Mouse (Mus musculus): Measurements from ENCODE around the gene Hexim2.
A peak's percentile ranks its signal among the peaks of the same experiment; 100 is the strongest.

The Hexim2 gene

DNA sequence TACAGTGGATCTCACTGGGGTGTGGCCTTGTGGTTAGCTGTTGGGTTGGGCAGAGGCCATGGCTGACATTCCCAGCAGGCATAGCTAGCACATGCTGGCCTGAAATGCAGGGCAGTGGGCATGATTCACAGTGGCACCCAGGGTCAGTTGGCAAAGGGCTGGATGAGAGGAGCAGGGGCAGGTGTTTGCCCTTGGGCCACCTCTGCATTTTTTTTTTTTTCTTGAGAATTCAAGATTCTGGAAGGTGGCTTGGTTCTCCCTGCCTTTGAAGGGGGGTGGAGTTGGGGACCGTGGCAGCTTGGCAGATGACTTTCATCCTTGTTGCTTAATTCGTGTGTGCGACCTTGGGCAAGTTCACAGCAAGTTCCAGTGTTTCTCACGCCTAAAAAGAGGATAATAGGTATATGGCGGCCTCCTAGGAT is 42.2 kb downstream of the Hexim2 start:
- DNase-seq: no peak

DNA sequence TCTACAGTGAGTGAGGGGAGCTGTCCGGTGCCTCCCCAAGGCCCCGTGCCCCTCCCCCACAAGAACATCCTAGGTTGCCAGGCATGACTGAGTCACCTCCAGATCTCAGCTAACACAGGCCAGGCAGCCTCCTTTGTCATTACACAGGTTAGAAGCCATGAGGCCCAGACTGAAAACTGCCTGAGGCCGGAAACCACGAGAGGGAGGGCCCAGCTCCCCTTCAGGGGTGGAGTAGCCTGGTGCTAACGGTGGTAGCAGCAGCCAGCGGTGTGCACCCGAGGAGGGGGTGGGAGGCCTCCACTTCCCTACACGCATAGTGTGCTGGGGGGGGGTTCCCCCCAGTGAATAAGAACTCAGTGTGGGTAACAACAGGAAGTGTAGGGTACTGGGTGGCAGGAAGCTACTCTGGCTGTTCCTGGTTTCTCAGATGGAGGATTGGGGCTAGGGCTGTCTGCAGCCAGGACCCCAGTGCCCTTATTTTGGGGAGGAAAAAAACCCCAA is 42.7 kb downstream of the Hexim2 start:
- DNase-seq: peak; percentile 83

DNA sequence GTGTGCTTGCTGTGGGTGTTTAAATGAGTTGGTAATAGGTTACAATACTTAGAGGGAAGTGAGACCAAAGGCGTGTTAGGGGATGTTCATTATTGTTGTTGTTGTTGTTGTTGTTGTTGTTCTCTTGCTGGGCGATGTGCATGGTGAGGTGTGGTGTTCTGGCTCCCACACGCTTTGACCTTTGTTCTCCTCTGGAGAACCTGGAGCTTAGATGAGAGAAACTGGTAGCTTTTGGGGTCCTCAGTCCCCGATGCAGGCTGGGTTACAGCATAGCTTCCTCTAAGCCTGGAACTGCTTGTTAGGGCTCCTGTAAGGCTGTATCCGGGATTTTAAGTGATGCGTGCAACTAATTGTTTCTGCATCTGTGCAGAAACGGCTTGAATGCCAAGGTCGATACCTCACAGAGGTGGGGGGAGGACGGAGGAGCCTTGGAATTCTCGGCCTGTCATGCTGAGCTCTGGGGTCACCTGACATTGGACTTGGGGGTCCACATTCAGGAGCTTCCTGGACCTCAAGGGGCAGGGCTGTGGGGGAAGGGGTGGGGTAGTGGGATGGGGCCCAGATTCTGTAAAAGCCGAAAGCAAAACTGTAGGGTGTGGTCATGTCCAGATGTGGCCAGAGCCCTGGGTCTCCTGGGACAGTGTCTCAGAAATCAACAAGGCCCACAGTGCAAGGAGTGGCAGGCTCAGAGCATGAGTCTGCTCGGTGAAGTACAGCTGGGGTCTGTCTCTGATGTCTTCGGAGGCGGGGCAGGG is 43.6 kb downstream of the Hexim2 start:
- no peak for DNase-seq

DNA sequence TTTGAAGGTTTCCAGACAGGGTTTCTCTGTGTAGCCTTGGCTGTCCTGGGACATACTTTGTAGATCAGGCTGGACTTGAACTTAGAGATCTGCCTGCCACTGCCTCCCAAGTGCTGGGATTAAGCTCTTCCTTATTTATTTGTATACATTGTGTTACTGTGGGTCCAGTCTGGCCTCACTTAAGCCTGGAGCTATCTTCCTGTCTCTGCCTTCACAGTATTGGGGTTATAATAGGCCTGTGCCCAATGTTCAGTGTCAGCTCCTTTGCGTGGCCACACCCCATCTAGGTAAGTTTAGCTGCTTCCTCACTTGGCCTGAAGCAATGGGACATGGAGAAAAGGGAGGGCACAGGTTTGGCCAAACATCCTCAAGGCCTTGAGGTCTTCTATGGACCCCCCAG is 44.3 kb downstream of the Hexim2 start:
- no peak for DNase-seq

DNA sequence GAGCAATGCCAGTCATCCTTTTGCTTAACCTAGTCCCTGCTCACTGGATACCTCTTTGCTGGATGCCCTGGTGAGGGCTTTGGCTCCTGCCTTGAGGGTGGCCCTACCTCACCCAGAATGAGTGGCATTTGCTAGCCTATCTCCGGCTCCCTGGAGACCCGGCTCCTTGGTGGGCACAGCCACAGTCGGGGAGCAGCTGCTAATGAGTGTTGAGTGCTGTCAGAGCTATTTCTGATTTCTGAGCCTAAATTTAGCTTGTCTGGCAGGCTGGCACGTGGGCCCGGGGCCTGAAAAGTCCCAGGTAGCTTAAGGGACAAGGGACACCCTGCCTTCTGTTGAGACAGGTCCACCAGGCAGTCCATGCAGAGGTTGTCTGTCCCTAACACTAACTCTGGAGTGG is 45.0 kb downstream of the Hexim2 start:
- no peak for DNase-seq

DNA sequence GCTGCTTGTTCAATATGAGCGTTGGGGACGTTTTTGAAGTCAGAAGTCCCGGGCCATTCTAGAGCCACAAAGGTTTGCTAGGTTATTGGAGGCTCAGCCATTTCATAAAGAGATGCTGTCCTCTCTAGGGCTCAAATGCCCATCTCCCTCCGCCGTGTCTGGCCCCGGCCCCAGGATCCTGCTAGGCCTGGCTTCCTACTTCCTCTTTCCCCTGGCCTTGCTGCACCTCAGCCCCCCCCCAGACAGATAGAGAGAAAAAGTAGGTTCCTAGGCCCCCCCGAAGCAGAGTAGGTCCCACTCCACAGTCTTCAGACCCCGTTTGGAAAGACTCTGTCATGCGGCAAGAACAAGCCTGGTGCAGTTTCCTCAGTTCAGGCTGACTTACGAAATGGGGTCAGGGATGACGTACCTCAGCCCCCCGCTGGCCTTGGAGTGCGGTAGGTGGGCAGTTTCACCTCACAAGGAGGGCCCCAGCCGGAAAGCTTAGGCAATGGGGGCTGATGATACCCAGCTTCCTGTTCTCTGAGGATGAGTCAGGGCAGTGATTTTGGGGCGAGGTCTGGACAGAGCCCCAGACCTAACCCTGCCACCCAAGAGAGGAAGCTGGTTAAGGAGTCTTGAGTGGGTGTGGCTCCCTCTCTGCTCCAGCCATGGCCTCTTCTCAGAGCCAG is 45.7 kb downstream of the Hexim2 start:
- DNase-seq: peak; percentile 67

DNA sequence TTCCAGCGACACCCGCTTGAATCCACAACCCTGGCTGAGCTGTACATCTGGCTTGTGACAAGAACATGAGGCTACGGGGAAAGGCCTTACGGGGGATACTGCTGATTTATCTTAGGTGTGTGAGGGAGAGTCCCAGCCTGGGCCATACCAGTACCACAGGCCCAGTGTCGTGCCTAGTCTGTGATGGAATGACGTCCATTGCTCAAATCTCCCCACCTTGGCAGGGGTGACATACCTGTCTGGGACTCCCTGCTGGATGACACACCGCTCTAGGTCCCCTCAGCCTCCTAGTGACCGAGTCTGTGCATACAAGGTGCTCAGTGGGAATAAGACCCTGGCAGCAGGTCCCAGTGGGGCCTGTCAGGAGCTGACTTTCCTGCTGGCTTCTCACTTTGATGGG is 46.5 kb downstream of the Hexim2 start:
- DNase-seq: no peak

DNA sequence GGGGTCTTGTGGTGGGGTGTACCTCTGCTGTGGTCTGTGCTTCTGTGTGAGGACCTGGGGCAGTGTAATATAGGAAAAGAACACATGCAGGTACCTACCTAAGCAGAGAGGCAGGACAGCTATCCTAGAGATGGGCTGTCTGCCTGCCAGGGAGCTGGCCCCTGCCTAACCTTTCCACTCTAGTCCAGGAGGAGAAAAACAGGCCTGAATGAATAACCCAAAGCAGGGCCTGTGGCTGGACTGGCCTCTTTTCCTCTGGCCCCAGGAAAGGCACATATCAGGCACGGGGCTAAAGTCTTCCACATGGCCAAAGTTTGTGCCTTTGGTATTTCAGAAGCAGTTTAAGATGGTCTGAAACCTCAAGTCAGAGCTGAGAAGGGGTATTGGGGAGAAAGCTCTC is 48.2 kb downstream of the Hexim2 start:
- DNase-seq: no peak

DNA sequence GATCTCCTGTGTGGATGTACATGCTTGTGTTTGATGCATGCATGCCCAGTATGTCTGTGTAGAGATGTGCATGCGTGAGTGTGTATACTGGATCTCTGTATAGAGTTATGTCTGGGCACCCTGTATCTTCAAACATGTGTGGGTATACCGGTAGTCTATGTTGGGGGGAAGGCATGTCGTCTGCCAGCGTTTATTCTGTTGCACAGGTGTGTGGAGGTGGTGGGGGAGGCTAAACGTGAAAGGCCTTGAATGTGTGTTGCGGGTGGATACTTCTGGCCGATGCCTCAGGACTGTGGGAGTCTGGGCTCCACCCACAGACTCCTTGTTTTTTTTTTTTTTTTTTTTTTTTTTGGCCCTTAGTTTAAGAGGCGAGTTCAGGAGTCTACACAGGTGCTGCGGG is 49.1 kb downstream of the Hexim2 start:
- no peak for DNase-seq

DNA sequence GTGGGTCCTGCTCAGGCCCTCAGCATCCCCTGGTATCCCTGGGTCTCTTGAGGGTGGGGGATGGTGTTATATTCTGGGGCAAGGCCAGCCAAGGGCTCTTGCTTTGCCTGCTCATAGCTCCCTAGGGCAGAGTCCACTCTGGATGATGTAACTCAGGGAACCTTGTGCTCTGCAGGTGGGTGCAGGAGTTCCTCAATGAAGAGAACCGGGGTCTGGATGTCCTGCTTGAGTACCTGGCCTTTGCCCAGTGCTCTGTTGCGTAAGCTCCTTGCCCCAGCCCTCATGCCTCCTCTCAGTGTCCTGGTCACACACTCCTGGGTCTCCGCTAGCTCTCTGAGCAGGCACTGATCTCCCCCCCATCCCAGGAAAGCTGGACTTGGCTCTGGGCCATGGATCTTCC is 49.7 kb downstream of the Hexim2 start:
- DNase-seq: no peak

DNA sequence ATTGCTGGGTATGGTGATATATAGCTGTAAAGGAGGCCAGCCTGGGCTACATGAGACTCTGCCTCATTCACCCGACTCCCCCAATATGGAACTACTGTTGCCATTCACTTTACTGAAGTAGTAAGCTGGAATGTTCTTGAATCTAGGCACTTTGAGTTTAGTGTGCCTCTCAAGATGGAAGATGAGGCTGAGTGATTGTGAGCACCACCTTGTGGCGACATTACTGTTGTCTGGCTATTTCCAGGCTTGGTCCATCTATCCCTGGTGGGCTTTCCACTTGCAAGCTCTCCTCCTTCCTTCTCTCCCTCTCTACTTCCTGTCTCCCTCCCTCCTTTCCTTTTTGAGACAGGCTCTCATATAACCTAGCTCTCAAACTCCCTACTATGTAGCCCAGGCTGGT is 52.7 kb downstream of the Hexim2 start:
- peak; percentile 78 for DNase-seq

All from lung, postnatal 36 days (tissue).